Mouse (Mus musculus) spleen, embryonic (tissue): ENCODE results near the gene Elf2.
"Not testable (repeated sequence)": the region's sequence is repeated elsewhere in the genome, so short reads cannot be mapped to it uniquely, and the experiment has no call there.

Source experiments
- CTCF ChIA-PET: fragments of 350-600 bp; sonication (Branson Sonifier 250); formaldehyde crosslinking; loops from one replicate; lab custom pipeline; 2022; lab: Charles Lee

The Elf2 gene

DNA sequence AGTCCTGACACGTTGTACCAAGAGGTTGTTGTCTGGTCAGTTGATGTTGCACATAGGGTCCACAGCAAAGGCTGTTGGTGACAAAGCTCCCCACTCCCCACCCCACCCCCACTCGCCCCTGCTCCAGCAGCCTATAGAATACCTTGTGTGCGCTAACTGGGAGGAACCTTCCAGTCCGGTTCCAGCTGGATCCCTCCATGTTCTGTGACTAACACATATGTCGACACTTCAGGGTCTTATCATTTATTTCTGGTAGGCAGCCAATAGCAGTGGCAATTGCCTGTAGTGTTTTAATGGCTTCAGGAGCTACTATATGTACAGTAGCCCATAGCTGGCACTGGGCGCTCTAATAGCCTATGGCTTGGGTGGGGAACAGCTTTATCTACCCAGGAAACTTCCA lies 118.2 kb downstream of the Elf2 start:
- CTCF ChIA-PET, result no interaction called here

- CTCF ChIA-PET, result no interaction called here
Observed at GRCm38 (mm10) chr3:51221847-51222246, 118.6 kb downstream of the Elf2 start.

- CTCF ChIA-PET, result no interaction called here
Observed at GRCm38 (mm10) chr3:51220846-51221245, 119.6 kb downstream of the Elf2 start.

GRCm38 (mm10) chr3:51219213-51219612 lies 121.2 kb downstream of the Elf2 start:
- CTCF ChIA-PET, result no interaction called here

DNA sequence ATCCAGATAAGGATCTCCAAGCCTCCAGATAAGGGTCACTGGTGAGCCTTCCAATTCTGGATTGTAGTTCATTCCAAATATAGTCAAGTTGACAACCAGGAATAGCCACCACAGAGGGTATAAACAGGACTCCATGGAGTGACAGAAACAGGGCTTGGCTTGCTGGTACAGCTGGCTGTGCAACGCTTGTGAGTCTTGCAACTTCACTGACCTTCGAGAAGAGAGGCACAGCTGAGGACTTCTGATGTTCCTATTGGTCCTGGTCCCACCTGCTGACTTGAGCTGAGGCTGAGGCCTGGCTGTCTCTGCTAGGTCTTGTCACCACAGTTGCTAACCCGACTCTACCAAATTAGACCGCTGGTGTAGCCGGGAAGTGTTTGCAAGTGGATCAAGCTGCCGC lies 122.1 kb downstream of the Elf2 start:
- CTCF ChIA-PET, result not testable (repeated sequence)

DNA sequence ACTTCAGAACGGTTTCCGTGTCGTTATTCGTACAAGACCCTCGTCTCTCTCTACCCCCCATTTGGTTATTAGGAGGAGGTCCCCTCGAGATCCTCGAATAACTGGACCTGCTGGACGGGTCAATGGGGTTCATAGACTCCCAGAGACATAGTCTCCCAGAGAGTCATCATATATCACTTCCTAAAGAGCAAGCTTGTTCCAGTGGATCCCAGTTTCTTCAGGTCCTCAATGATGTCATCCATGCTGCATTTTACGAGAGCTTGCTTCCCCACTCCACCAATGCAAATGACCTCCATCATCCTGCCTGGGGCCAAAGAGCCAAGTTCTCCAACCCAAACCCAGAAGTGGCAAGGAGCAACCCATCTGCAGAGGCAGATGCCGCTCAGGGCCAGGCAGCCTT lies 124.1 kb downstream of the Elf2 start:
- CTCF ChIA-PET, result not testable (repeated sequence)

DNA sequence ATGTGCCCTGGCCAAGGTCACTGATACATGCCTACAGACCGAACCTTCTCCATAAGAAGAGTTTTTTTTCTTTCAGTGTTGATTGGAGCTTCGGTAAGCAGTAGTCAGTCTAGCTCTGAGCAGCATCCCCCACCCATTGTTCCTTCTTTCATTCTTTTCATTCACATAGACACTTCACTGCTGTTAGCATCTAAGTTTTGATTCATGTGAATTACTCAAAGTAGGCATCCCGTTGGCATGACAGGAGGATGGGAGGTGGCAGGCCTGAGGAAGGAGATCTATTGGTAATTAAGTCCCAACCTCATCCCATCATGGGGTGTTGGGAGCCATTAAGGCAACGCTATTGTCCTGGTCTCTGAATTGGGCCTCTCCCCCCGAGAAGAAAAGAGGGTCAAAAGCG lies 124.8 kb downstream of the Elf2 start:
- CTCF ChIA-PET, result interaction anchor here (0.6 kb wide), 1 partner anchor 179 kb away, joined by 25 read pairs; no protein-coding TSS in a partner anchor

DNA sequence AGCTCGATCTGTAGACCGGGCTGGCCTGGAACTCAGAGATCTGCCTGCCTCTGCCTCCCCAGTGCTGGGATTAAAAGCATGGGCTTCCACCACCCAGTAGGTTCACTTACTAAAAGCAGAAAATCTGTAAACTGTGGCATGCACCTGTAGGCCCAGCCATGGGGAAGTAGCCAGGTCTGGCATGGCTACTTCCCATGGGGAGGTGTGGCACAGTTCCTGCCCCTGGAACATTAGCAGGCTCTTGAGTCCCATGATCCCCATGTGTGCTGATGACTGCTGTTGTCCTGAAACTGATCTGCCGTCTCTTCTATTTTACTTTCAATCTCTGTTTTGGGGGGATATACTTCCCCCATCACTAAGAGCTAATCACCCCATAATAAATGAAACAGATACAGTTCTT lies 127.4 kb downstream of the Elf2 start:
- CTCF ChIA-PET, result no interaction called here

DNA sequence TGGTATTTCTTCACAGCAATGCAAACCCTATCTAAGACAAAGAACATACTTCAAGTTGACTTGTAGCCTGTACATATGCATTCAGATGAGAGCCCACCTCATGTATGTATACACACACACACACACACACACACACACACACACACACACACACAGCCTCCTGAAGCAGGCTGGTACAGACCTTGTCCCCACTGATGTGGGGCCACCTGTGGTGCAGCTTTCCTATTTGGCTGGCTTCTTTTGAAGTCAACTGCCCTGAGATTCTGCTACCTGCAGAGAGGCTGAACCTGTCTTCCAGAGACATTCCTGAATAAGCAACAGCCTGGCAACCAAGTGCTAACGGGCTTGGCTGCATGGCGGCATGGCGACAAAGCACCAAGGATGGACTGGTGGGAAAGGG lies 130.0 kb downstream of the Elf2 start:
- CTCF ChIA-PET, result no interaction called here

- CTCF ChIA-PET, result no interaction called here
Observed at GRCm38 (mm10) chr3:51209503-51210314, 130.8 kb downstream of the Elf2 start.

DNA sequence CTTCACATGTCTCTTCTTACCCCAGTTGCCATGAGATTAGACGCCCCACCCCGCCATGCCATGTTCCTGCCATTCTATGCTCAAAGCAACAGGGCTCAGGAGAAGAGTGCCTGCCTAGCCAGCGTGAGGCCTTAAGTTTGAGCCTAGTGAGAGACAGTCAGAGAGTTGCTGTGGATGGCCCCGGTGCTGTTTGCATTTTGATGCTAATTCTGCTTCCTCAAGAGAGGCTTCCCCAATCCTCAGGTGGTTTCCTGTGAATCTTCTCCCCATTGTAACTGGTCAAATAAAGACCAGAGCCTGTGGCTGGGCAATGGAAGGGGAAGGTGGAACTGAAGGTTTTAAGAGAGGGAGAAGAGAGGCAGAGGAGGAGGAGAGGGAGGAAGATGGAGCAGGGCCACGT lies 131.8 kb downstream of the Elf2 start:
- CTCF ChIA-PET, result no interaction called here

DNA sequence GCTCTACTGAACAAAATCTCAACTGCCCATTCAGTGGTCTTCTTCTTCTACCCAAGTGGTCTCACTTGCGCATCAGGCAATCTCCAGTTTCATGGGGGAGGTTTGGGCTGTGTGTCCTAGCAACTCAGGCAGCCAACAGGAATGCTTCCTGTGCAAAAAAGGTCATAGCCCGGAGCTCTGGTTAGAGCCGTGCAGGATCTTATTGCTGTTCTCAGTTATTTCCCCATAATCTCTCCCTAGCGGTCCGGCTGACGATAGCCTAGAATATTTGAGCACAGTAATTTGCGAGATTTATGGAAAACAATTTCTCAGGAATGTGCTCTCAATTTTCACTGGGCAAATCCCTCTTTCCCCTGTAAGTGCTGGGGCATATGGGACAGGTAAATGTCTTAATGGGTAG lies 133.9 kb downstream of the Elf2 start:
- CTCF ChIA-PET, result no interaction called here

DNA sequence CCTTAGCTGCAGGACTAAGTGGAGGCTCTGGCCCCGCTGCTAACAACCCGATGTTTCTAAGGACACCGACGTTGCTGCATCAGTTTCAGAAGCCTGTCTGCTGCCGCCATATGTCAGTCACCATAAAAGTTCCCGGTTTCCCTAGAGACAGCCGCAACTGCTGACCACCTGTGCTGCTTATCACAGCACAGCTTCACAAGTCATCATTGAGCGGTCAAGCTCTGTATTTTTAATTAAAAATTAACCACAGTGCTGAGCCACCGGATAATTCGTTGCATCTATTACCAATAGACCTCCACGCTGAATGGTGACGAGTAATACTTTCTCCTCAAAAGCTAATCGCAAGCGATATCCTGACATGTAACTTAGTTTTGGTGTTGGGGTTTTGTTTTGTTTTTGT lies 135.6 kb downstream of the Elf2 start:
- CTCF ChIA-PET, result no interaction called here

GRCm38 (mm10) chr3:51204441-51204840 lies 136.0 kb downstream of the Elf2 start:
- CTCF ChIA-PET, result no interaction called here

GRCm38 (mm10) chr3:51203906-51204305 lies 136.6 kb downstream of the Elf2 start:
- CTCF ChIA-PET, result no interaction called here
